Mouse (Mus musculus) ES-E14 (cell line): ENCODE measurements around the gene Nup160.

Experiments used
- CHD2 ChIP-seq: IDR thresholded peaks from 2 replicates; pipeline ENCODE4 v1.6.1; 2014; ENCODE audit warnings: mild to moderate bottlenecking, low read depth, low read length, inconsistent platforms
- MAFK ChIP-seq: IDR thresholded peaks from 2 replicates; pipeline ENCODE4 v1.6.1; 2014; ENCODE audit warnings: mild to moderate bottlenecking, low read depth, low read length, inconsistent platforms; ENCODE audit not compliant: insufficient read depth
- ZC3H11A ChIP-seq: IDR thresholded peaks from 2 replicates; pipeline ENCODE4 v1.6.1; 2012; ENCODE audit warnings: low read depth, mild to moderate bottlenecking, inconsistent platforms, low read length, borderline replicate concordance

DNA sequence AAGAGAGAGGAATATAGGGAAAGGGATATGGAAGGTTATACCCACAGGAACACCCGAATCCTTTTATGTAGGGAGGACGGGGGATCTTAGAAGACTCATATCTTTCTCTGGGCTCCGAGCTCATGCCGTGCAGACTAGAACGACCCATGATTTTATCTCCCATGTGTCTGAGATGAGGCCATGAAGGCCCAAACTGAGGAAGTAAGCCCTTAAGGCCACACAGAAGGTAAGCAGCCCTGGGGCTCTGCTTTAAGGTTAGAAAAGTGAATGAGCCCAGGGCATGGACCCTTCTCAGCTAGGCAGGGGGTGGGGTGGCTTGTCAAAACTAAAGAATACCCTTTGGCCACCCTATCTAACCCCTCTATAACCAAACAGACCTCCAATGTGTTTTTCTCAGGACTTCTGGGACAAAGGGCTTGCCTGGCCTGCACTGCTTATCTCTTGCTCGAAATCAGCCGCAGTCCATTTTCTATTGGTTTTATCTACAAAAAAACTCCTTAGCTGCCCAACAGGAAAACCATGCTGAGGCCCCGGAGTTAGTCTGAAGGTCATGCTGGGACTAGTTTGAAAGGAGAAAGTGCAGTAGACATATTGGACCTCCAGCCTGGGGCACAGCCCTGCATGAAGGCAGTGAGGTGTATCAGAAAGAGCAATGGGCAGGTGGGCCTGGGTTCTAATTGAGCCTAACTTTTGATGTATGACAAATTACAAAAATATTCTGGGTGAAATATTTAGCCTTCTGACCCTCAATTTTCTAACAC lies 37.8 kb upstream of the Nup160 start:
- TF ChIP-seq ZC3H11A (no peak), MAFK (no peak), CHD2 (no peak)
